Mouse (Mus musculus): ENCODE measurements around the gene Pigc.

DNA sequence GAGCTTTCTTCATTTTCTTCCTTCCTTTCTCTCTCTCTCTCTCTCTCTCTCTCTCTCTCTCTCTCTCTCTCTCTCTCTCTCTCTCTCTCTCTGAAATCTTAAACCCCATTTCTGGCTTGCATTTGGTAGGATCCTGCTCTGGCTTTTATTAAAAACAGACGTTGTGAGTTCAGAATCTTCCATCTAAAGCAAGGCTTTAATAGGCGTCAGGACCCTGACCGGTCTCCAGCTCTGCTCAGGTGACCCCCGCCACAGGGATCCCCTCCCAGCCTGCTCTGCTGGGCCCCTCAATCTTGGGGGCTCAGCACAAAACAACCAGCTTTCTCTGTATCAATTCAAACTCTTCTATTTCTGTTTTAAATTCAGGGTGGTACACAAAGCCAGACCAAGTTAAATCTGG, 39.2 kb downstream of the Pigc start:
- TF ChIP-seq MYOD1 (IDR thresholded peaks at IDR 0.05; ENCODE audit: control insufficient read depth in 1 of 3, insufficient read length in 2 of 3, low read depth in 2 of 3) (no peak), POLR2AphosphoS2 (IDR thresholded peaks at IDR 0.05; ENCODE audit: insufficient read length, low read depth) (no peak), TCF3 (IDR thresholded peaks at IDR 0.05; ENCODE audit: insufficient read length, low read depth) (no peak), MAX (IDR thresholded peaks at IDR 0.05; ENCODE audit: low read depth) (no peak), POLR2A (IDR thresholded peaks at IDR 0.05; ENCODE audit: insufficient read length, low read depth) (no peak), TCF12 (IDR thresholded peaks at IDR 0.05; ENCODE audit: insufficient read depth, poor library complexity, severe bottlenecking) (no peak), USF1 (IDR thresholded peaks at IDR 0.05; ENCODE audit: low read depth) (no peak), E2F4 (IDR thresholded peaks at IDR 0.05; ENCODE audit: insufficient read depth) (no peak), SRF (IDR thresholded peaks at IDR 0.05; ENCODE audit: control insufficient read depth, insufficient read length, low read depth) (no peak), MYOG (IDR thresholded peaks at IDR 0.05; ENCODE audit: control insufficient read depth in 1 of 3, insufficient read depth in 1 of 3, insufficient read length in 2 of 3, low read depth in 2 of 3) (no peak), CEBPB (IDR thresholded peaks at IDR 0.05; ENCODE audit: insufficient read depth, poor library complexity, severe bottlenecking) (no peak)

All from myocyte (in vitro differentiated cells).